In the genomic region with DNA sequence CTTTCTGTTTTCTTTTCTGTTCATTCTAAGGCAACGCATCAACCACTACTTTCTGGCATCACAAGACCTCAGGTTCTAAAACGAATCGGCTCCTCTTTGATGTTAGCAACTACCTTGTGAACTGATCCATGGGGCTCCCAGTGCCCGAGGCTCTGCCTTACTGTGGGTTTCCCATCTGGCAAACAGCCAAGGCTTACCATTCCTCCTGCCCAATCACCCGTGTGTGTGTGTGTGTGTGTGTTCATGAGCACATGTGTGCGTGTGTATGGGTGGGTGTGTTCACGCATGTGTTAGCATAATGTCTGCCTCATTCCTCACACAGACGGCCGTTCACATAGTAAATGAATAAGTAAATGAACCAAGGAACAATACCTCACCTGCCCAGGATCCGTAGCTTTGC, we compare ENCODE assay signal across 17 mouse cellular contexts.
DNase-seq lines count a peak whose midpoint lies in the region; ATAC-seq and TF ChIP-seq lines count a peak whose summit lies in the region.
"Had no signal": no experiment of that assay in that cellular context is flagged by ENCODE, and none has a peak within 500 bp of the region (broad histone marks: within the 10 kb centered on the region; RNA-seq: fewer than 3 reads in every experiment).

No protein-coding gene starts in this region.

- peak; percentile 89 for ATAC-seq in intestine, embryonic 16.5 days
- ATAC-seq in kidney, postnatal 0 days (replicated peaks; ENCODE audit: low FRiP score, low read depth) = peak; percentile 89
- ATAC-seq in heart, embryonic 12.5 days (ENCODE audit: insufficient number of reproducible peaks, low FRiP score) = no peak
- ATAC-seq: midbrain, embryonic 15.5 days had no signal

- H3K36me3 ChIP-seq in intestine, embryonic 16.5 days (ENCODE audit: control insufficient read depth, insufficient read depth, low read length) = no peaks in the 10 kb centered on the region
- H3K36me3 ChIP-seq in kidney, postnatal 0 days (ENCODE audit: insufficient read depth, low read length) = no peaks in the 10 kb centered on the region
- no peaks in the 10 kb centered on the region for H3K36me3 ChIP-seq in heart, embryonic 12.5 days
- H3K36me3 ChIP-seq: embryonic facial prominence, embryonic 12.5 days; forebrain, embryonic 10.5 days; hindbrain, embryonic 10.5 days; midbrain, embryonic 15.5 days had no signal

- H3K4me2 ChIP-seq in intestine, embryonic 16.5 days (ENCODE audit: low read depth, low read length) = peak overlapping the region; percentile 5
- H3K4me2 ChIP-seq in kidney, postnatal 0 days (ENCODE audit: low read length) = no peak overlapping the region
- no peak overlapping the region for H3K4me2 ChIP-seq in heart, embryonic 12.5 days
- H3K4me2 ChIP-seq: embryonic facial prominence, embryonic 12.5 days; midbrain, embryonic 15.5 days had no signal

- WGBS in intestine, embryonic 16.5 days = 64% methylated on average over 10 of the region's 10 CpGs
- 54% methylated on average over 10 of the region's 10 CpGs for WGBS in kidney, postnatal 0 days
- 76% methylated on average over 10 of the region's 10 CpGs for WGBS in heart, embryonic 12.5 days

- no peaks in the 10 kb centered on the region for H3K4me1 ChIP-seq in intestine, embryonic 16.5 days (ENCODE audit: control insufficient read depth, insufficient read depth, low read length)
- H3K4me1 ChIP-seq in kidney, postnatal 0 days (replicated peaks; ENCODE audit: insufficient read depth, low read length) = no peaks in the 10 kb centered on the region
- H3K4me1 ChIP-seq in heart, embryonic 12.5 days (replicated peaks) = no peaks in the 10 kb centered on the region
- H3K4me1 ChIP-seq: embryonic facial prominence, embryonic 12.5 days; forebrain, embryonic 10.5 days; hindbrain, embryonic 10.5 days; midbrain, embryonic 15.5 days had no signal

- no peak overlapping the region for H3K9ac ChIP-seq in intestine, embryonic 16.5 days (ENCODE audit: low read depth, low read length)
- no peak overlapping the region for H3K9ac ChIP-seq in kidney, postnatal 0 days (ENCODE audit: low read depth, low read length)
- no peak overlapping the region for H3K9ac ChIP-seq in heart, embryonic 12.5 days
- H3K9ac ChIP-seq: embryonic facial prominence, embryonic 12.5 days; liver, embryonic 14.5 days; midbrain, embryonic 15.5 days had no signal

- no peaks in the 10 kb centered on the region for H3K9me3 ChIP-seq in intestine, embryonic 16.5 days (ENCODE audit: control insufficient read depth, low read length)
- no peaks in the 10 kb centered on the region for H3K9me3 ChIP-seq in kidney, postnatal 0 days (replicated peaks; ENCODE audit: low read length)
- no peaks in the 10 kb centered on the region for H3K9me3 ChIP-seq in heart, embryonic 12.5 days (replicated peaks)
- H3K9me3 ChIP-seq: embryonic facial prominence, embryonic 12.5 days; forebrain, embryonic 10.5 days; hindbrain, embryonic 10.5 days; midbrain, embryonic 15.5 days had no signal

- intact Hi-C loops in left cerebral cortex, postnatal 4 days (cut with DNase I) = no loop called here
- intact Hi-C loops in left cerebral cortex, postnatal 25 days (cut with DNase I) = no loop called here

- H3K27me3 ChIP-seq in intestine, embryonic 16.5 days (replicated peaks; ENCODE audit: control insufficient read depth, insufficient read depth, low read length) = no peaks in the 10 kb centered on the region
- no peaks in the 10 kb centered on the region for H3K27me3 ChIP-seq in kidney, postnatal 0 days (ENCODE audit: insufficient read depth, low read length)
- no peaks in the 10 kb centered on the region for H3K27me3 ChIP-seq in heart, embryonic 12.5 days (replicated peaks)
- H3K27me3 ChIP-seq: embryonic facial prominence, embryonic 12.5 days; midbrain, embryonic 15.5 days had no signal

- no peak overlapping the region for H3K4me3 ChIP-seq in intestine, embryonic 16.5 days (ENCODE audit: low read length)
- no peak overlapping the region for H3K4me3 ChIP-seq in kidney, postnatal 0 days (replicated peaks; ENCODE audit: low read depth, low read length)
- no peak overlapping the region for H3K4me3 ChIP-seq in heart, embryonic 12.5 days
- H3K4me3 ChIP-seq: embryonic facial prominence, embryonic 12.5 days; forebrain, embryonic 10.5 days; hindbrain, embryonic 10.5 days; midbrain, embryonic 15.5 days had no signal

- DNase-seq in left cerebral cortex, postnatal 4 days = peak; percentile 8
- DNase-seq in left cerebral cortex, postnatal 25 days (ENCODE audit: low spot score in 2 of 2) = no peak
- DNase-seq in kidney, postnatal 0 days (ENCODE audit: low spot score) = peak; percentile 58
- DNase-seq in retina, embryonic 14.5 days (ENCODE audit: low spot score) = peak; percentile 28
- DNase-seq in frontal cortex, postnatal 36 days (ENCODE audit: low spot score in 2 of 2) = no peak
- DNase-seq in spleen, postnatal 10 days (ENCODE audit: low spot score in 2 of 2) = no peak
- DNase-seq: adrenal gland, postnatal 14 days; cerebellum, postnatal 25 days; gastrocnemius, postnatal 25 days; lung, postnatal 36 days had no signal

- TF ChIP-seq CTCF in kidney, postnatal 0 days (IDR thresholded peaks at IDR 0.05; ENCODE audit: low read depth) = no peak

- H3K27ac ChIP-seq in intestine, embryonic 16.5 days (ENCODE audit: low read length) = peak overlapping the region; percentile 39; the same call in 1 of the 2 replicates
- 0 out of 2 replicates have a peak overlapping the region, but pooled peaks have one; percentile 42 for H3K27ac ChIP-seq in kidney, postnatal 0 days
- H3K27ac ChIP-seq in heart, embryonic 12.5 days (ENCODE audit: poor library complexity, severe bottlenecking) = no peak overlapping the region
- H3K27ac ChIP-seq: embryonic facial prominence, embryonic 12.5 days; forebrain, embryonic 10.5 days; hindbrain, embryonic 10.5 days; liver, embryonic 14.5 days; midbrain, embryonic 15.5 days had no signal

Comparison
In these comparisons a context has a peak if more than half of its experiments do, and no peak if none do; other contexts are left out.
1. DNase-seq: peak in left cerebral cortex, postnatal 4 days (single experiment), kidney, postnatal 0 days (single experiment) and retina, embryonic 14.5 days (single experiment); none in left cerebral cortex, postnatal 25 days (0 of 2), frontal cortex, postnatal 36 days (0 of 2) and spleen, postnatal 10 days (0 of 2).